Mouse (Mus musculus) bone marrow macrophage, adult 2 months (primary cell): ENCODE data around the gene Olfr263.

Experiments used
- CTCF ChIP-seq: IDR thresholded peaks from 2 replicates; pipeline ENCODE4 v1.5.1; 2012; ENCODE audit warnings: low read depth, mild to moderate bottlenecking, low read length, moderate library complexity
- POLR2A ChIP-seq: IDR thresholded peaks from 2 replicates; pipeline ENCODE4 v1.6.1; 2012; ENCODE audit warnings: mild to moderate bottlenecking, low read depth, low read length, borderline replicate concordance

DNA sequence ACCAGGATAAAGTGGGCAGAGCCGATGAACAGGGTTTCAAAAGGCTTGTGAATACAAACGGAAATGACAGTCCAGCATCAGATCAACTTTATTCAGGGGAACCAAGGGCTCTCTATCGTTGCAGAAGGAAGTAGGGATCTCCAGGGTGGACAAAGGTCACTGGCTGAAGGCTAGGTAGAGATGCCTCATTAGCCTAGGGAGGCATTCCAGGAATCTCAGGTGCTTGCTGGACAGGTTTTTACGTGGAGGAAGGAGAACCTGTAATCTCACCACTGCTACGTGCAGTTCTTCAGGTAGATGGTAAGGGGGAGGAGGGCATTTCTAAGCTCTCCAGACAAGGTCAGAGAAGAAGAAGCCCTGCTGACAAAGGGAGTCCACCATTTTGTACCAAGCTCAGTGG, 48.2 kb downstream of the Olfr263 start:
- TF ChIP-seq CTCF: no peak
- no peak for TF ChIP-seq POLR2A
